Mouse (Mus musculus): Measurements from ENCODE around the gene Ptgs1. TPM values are rescaled to one million over a fixed set of nuclear protein-coding genes. Genes with fewer than 3 reads are reported as not detected.
A peak's percentile ranks its signal among the peaks of the same experiment; 100 is the strongest.

The Ptgs1 gene
- polyA plus RNA-seq, 1 experiment from 2014 or later: 36.2 TPM

DNA sequence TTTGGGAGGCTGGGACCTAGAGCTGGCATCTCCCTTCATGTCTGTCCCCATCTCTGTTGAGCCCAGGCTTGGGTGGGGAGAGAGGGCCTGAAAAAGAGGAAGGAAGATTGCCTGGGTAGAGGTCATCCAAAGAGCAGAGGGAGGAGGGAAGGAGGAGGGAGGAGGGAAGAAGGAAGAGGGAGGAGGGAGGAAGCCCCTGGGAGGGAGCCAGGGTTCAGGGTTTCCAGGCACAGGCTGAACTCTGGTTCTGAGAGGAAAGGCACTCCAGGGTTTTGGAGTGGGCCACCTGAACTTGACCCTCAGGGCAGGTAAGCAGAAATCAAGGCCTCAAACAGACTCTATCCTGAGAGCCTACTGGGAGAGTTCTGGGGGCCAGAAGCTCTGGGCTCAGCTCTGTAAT lies 13.7 kb upstream of the Ptgs1 start:
- no peak overlapping the region for H3K4me2 ChIP-seq (replicated peaks; ENCODE audit: low read depth)
- H3K4me1 ChIP-seq (replicated peaks; ENCODE audit: control insufficient read depth, insufficient read depth): peaks cover 4% of the 10 kb centered on the region; the same call in 1 of the 2 replicates
- no peaks in the 10 kb centered on the region for H3K27me3 ChIP-seq (ENCODE audit: control insufficient read depth, insufficient read depth, low read length)
- H3K9me3 ChIP-seq (ENCODE audit: control insufficient read depth, low read length): no peaks in the 10 kb centered on the region
- H3K4me3 ChIP-seq (ENCODE audit: low read depth, low read length): no peak overlapping the region
- TF ChIP-seq CTCF (IDR thresholded peaks at IDR 0.05; ENCODE audit: low read depth) (no peak), EP300 (optimal IDR thresholded peaks at IDR 0.05) (no peak)
- ATAC-seq (ENCODE audit: low FRiP score, low TSS enrichment): no peak
- no peak overlapping the region for H3K27ac ChIP-seq (replicated peaks)
- H3K36me3 ChIP-seq (ENCODE audit: control insufficient read depth, insufficient read depth, low read length): no peaks in the 10 kb centered on the region
- no peak overlapping the region for H3K9ac ChIP-seq (ENCODE audit: low read length)
- no peak for DNase-seq (ENCODE audit: low spot score)

DNA sequence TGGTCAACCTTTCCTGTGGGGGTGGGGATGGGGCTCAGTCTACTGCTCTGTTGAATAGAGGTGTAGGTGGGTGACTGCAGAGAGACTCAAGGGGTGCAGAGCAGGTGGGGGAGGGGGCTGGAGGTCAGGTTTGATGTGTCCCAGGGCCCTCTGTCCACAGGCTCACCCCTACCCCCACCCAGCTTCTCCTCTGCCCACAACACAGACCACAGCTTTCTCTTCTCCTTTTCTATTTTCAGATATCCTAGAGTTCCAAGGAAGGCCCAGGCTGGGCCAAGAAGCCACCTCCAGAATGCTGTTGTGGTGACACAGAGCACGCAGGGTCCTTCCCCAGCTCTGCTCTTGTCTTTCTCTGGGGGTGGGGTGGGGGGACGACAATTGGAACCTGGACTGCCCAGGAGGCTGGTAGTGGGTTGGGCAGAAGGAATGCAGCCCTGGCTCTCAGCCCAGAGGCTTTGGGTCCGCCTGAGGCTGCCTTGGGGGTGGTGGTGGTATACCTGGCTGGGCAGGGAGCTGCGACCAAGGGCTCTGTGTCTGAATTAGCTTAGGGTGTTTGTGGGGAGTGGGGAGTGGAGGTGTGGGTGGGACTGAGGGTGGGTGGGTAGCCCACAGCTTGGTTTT lies 13.2 kb upstream of the Ptgs1 start:
- H3K27ac ChIP-seq (replicated peaks): no peak overlapping the region
- H3K27me3 ChIP-seq (ENCODE audit: control insufficient read depth, insufficient read depth, low read length): no peaks in the 10 kb centered on the region
- no peak overlapping the region for H3K9ac ChIP-seq (ENCODE audit: low read length)
- no peaks in the 10 kb centered on the region for H3K36me3 ChIP-seq (ENCODE audit: control insufficient read depth, insufficient read depth, low read length)
- H3K4me3 ChIP-seq (ENCODE audit: low read depth, low read length): no peak overlapping the region
- WGBS: 20% methylated on average over 4 of the region's 4 CpGs
- ATAC-seq (ENCODE audit: low FRiP score, low TSS enrichment) (0 out of 2 replicates have a peak, but pooled peaks have one; percentile 7), DNase-seq (ENCODE audit: low spot score) (no peak)
- H3K9me3 ChIP-seq (ENCODE audit: control insufficient read depth, low read length): no peaks in the 10 kb centered on the region
- no peak overlapping the region for H3K4me2 ChIP-seq (replicated peaks; ENCODE audit: low read depth)
- TF ChIP-seq CTCF (IDR thresholded peaks at IDR 0.05; ENCODE audit: low read depth): no peak
- TF ChIP-seq EP300 (optimal IDR thresholded peaks at IDR 0.05): no peak
- peaks cover 4% of the 10 kb centered on the region; the same call in 1 of the 2 replicates for H3K4me1 ChIP-seq (replicated peaks; ENCODE audit: control insufficient read depth, insufficient read depth)

DNA sequence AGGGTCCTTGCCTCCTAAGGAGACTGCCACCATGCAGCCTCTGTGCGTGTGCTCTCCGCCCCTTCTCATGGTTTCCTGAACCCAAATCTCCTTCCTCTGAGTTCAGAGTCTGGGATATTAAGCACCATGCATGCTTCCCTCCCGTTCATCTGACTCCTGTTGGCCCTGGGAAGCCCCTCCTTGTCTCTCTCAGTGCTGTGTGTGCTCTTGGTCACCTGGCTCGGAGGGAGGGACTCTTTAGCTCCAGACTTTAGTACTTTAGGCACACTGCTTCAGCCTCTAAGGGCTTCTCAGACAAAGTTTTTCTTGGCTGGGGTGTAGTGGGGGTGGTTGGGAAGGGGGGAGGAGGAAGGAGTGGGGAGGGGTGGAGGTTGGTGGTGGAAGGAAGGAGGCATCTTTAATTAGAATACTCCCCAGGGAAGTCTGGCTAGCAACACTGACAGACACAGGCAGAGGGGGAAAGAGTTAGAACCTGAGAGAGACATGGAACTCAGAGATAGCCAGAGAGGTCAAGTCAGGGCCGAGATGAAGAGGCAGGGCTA lies 12.5 kb upstream of the Ptgs1 start:
- H3K4me3 ChIP-seq (ENCODE audit: low read depth, low read length): no peak overlapping the region
- H3K27me3 ChIP-seq (ENCODE audit: control insufficient read depth, insufficient read depth, low read length): no peaks in the 10 kb centered on the region
- no peak for TF ChIP-seq CTCF (IDR thresholded peaks at IDR 0.05; ENCODE audit: low read depth)
- TF ChIP-seq EP300 (optimal IDR thresholded peaks at IDR 0.05): no peak
- peaks cover 4% of the 10 kb centered on the region; the same call in 1 of the 2 replicates for H3K4me1 ChIP-seq (replicated peaks; ENCODE audit: control insufficient read depth, insufficient read depth)
- ATAC-seq (ENCODE audit: low FRiP score, low TSS enrichment): no peak
- peak overlapping the region; percentile 3; the same call in 1 of the 2 replicates for H3K27ac ChIP-seq (replicated peaks)
- 35% methylated on average over 5 of the region's 5 CpGs for WGBS
- no peaks in the 10 kb centered on the region for H3K36me3 ChIP-seq (ENCODE audit: control insufficient read depth, insufficient read depth, low read length)
- DNase-seq (ENCODE audit: low spot score): no peak
- no peaks in the 10 kb centered on the region for H3K9me3 ChIP-seq (ENCODE audit: control insufficient read depth, low read length)
- H3K9ac ChIP-seq (ENCODE audit: low read length): no peak overlapping the region
- no peak overlapping the region for H3K4me2 ChIP-seq (replicated peaks; ENCODE audit: low read depth)

DNA sequence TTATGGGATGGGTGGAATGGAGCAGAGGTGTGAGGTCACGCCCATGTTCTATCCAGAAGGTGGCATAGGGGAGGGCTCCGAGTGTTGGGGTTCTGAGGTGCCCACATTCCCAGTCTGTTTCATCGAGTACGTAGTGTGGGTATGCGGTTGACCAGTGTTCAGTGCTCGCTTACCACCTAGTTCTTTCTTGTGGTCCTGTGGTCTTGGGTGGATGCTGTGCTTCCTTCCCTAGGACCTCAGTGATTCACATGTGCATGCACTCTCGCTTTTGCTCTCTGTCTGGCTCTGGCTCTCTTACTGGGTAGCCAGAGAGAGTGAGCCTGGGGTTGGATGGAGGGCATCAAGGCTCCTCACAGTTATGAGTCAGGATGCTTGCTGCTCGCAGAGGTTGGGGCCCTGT lies 10.1 kb upstream of the Ptgs1 start:
- WGBS: 87% methylated on average over 8 of the region's 8 CpGs
- DNase-seq (ENCODE audit: low spot score): no peak

DNA sequence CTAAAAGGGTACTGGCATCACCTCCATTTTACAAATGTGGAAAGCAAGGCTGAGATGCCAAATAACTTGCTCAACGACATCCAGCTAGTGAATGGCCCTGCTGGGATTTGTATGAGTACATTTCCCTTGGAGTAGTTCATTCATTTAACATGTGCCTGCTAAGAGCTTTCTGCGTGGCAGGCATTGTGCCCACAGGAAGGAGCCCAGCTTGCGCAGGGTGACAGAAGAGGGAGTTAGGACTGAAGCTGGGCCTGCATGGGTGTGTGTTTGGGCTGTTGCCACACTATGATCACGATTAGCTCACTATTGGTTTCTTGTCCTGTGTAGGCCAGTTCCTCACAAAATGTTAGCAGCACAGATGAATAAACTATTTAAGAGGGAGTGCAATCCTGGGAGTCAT lies 9.3 kb upstream of the Ptgs1 start:
- Histone ChIP-seq H3K4me3 (ENCODE audit: low read depth, low read length) (no peak overlapping the region), H3K9ac (ENCODE audit: low read length) (no peak overlapping the region), H3K9me3 (ENCODE audit: control insufficient read depth, low read length) (no peaks in the 10 kb centered on the region), H3K4me2 (replicated peaks; ENCODE audit: low read depth) (no peak overlapping the region), H3K36me3 (ENCODE audit: control insufficient read depth, insufficient read depth, low read length) (no peaks in the 10 kb centered on the region), H3K4me1 (replicated peaks; ENCODE audit: control insufficient read depth, insufficient read depth) (peaks cover 4% of the 10 kb centered on the region; the same call in 1 of the 2 replicates), H3K27me3 (ENCODE audit: control insufficient read depth, insufficient read depth, low read length) (no peaks in the 10 kb centered on the region), H3K27ac (replicated peaks) (no peak overlapping the region)
- WGBS: 58% methylated on average over 4 of the region's 4 CpGs
- ATAC-seq (ENCODE audit: low FRiP score, low TSS enrichment) (no peak), DNase-seq (ENCODE audit: low spot score) (no peak)
- no peak for TF ChIP-seq EP300 (optimal IDR thresholded peaks at IDR 0.05)
- TF ChIP-seq CTCF (IDR thresholded peaks at IDR 0.05; ENCODE audit: low read depth): no peak

More for the DNA sequence above, 10.1 kb upstream of the Ptgs1 start:
- no peaks in the 10 kb centered on the region for H3K9me3 ChIP-seq (ENCODE audit: control insufficient read depth, low read length)
- H3K27ac ChIP-seq (replicated peaks): no peak overlapping the region
- H3K27me3 ChIP-seq (ENCODE audit: control insufficient read depth, insufficient read depth, low read length): no peaks in the 10 kb centered on the region
- TF ChIP-seq CTCF (IDR thresholded peaks at IDR 0.05; ENCODE audit: low read depth) (no peak), EP300 (optimal IDR thresholded peaks at IDR 0.05) (no peak)
- no peak overlapping the region for H3K9ac ChIP-seq (ENCODE audit: low read length)
- no peak overlapping the region for H3K4me2 ChIP-seq (replicated peaks; ENCODE audit: low read depth)
- no peak for ATAC-seq (ENCODE audit: low FRiP score, low TSS enrichment)
- H3K4me1 ChIP-seq (replicated peaks; ENCODE audit: control insufficient read depth, insufficient read depth): peaks cover 4% of the 10 kb centered on the region; the same call in 1 of the 2 replicates
- H3K36me3 ChIP-seq (ENCODE audit: control insufficient read depth, insufficient read depth, low read length): no peaks in the 10 kb centered on the region
- H3K4me3 ChIP-seq (ENCODE audit: low read depth, low read length): no peak overlapping the region

DNA sequence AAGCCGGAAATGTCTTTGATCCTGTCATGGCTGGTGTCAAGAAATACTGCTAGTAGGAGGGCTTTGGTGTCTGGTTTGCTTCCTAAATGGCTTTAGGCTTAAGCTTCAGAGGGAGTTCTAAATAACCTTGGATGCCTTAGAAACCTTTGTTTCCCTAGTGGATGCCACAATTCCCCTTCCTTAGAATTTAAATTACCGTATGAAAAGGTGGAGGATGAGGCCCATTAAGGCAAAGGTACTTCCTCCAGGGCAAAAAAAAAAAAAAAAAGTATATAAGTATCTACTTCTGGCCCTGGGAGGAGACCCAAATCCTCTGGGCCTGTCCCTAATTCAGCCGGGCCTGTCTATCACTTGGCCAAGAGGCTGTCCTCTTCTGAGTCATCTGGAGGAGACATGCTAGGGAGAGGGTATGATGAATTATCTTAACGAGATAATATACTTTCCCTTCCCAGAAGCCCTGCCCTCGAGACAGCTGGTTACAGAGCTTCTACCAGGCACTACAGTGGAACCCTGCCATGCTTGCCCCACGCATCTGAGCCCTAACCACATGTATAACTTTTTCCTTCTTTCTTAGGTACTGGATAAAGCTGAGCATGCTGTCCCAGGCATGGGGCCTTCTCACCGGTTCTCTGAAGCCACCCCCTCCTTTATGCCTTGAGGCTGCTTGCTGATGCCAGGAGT lies 7.9 kb upstream of the Ptgs1 start:
- Histone ChIP-seq H3K27ac (replicated peaks) (no peak overlapping the region), H3K4me2 (replicated peaks; ENCODE audit: low read depth) (no peak overlapping the region), H3K9me3 (ENCODE audit: control insufficient read depth, low read length) (no peaks in the 10 kb centered on the region), H3K9ac (ENCODE audit: low read length) (no peak overlapping the region), H3K4me1 (replicated peaks; ENCODE audit: control insufficient read depth, insufficient read depth) (no peaks in the 10 kb centered on the region; the same call in 1 of the 2 replicates), H3K36me3 (ENCODE audit: control insufficient read depth, insufficient read depth, low read length) (no peaks in the 10 kb centered on the region), H3K27me3 (ENCODE audit: control insufficient read depth, insufficient read depth, low read length) (no peaks in the 10 kb centered on the region), H3K4me3 (ENCODE audit: low read depth, low read length) (no peak overlapping the region)
- WGBS: 57% methylated on average over 7 of the region's 7 CpGs
- DNase-seq (ENCODE audit: low spot score): no peak
- ATAC-seq (ENCODE audit: low FRiP score, low TSS enrichment): no peak
- TF ChIP-seq EP300 (optimal IDR thresholded peaks at IDR 0.05): no peak
- TF ChIP-seq CTCF (IDR thresholded peaks at IDR 0.05; ENCODE audit: low read depth): no peak

Measured in stomach, postnatal 0 days (tissue).